Mouse (Mus musculus): ENCODE results near the gene Lrp6. TPM values are rescaled to one million over a fixed set of nuclear protein-coding genes. Genes with fewer than 3 reads are reported as not detected.

The Lrp6 gene
- polyA plus RNA-seq, 1 experiment from 2014 or later, result 35.0 TPM

DNA sequence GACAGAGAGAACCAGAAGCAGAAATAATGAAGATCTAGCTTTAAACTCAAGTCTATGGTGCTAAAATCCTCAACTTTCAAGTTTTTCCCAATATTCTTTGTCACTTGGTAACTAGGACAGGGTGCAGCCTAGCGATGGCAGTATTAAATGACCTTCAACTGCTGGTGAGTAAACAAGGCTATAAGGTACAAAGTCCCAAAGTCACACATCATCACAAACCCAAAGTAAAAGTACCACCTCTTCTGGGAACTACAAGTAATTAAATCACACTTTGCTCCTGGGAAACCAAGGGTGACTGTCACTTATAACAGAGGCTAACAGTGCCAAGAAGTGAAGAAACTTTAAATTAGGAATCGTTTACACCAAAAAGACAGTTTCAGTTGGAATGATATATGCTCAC, 2.2 kb downstream of the Lrp6 start:
- Histone ChIP-seq H3K9me3 (ENCODE audit: control insufficient read depth, low read length) (no peaks in the 10 kb centered on the region), H3K36me3 (ENCODE audit: control insufficient read depth, insufficient read depth, low read length) (no peaks in the 10 kb centered on the region), H3K9ac (ENCODE audit: low read length) (no peak overlapping the region), H3K4me1 (replicated peaks; ENCODE audit: control insufficient read depth, insufficient read depth, low read length) (peaks cover 10% of the 10 kb centered on the region), H3K4me3 (ENCODE audit: low read depth, low read length) (peak overlapping the region; percentile 89; the same call in 1 of the 2 replicates), H3K4me2 (ENCODE audit: low read length) (peak overlapping the region; percentile 90), H3K27ac (ENCODE audit: low read depth) (no peak overlapping the region), H3K27me3 (replicated peaks; ENCODE audit: control insufficient read depth, insufficient read depth, low read length) (no peaks in the 10 kb centered on the region)
- 45% methylated on average over 2 of the region's 2 CpGs for WGBS
- no peak for ATAC-seq (replicated peaks; ENCODE audit: low FRiP score, low TSS enrichment, low read depth)
- no peak for DNase-seq (ENCODE audit: low spot score)

DNA sequence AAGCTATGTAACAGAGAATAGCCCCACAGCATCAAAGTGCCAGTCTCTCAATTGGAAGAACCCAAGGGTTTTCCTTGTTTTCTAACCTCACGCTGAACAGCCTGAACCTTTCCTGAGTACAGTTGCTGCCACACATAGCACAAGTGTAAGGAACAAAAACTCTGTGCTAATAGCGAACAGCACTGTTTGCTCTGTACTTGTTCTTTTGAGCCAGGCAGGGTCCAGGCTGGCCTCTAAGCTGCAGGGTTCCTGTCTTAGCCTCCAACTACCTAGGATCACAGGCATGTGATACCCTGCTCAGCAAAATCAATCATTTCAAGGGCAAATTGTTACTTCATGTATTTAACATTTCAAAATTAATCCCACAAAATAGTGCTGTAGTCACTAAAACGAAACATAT, 7.1 kb downstream of the Lrp6 start:
- Histone ChIP-seq H3K9me3 (ENCODE audit: control insufficient read depth, low read length) (no peaks in the 10 kb centered on the region), H3K36me3 (ENCODE audit: control insufficient read depth, insufficient read depth, low read length) (no peaks in the 10 kb centered on the region), H3K4me2 (ENCODE audit: low read length) (no peak overlapping the region), H3K4me1 (replicated peaks; ENCODE audit: control insufficient read depth, insufficient read depth, low read length) (peaks cover 24% of the 10 kb centered on the region), H3K27me3 (replicated peaks; ENCODE audit: control insufficient read depth, insufficient read depth, low read length) (no peaks in the 10 kb centered on the region), H3K27ac (ENCODE audit: low read depth) (no peak overlapping the region), H3K4me3 (ENCODE audit: low read depth, low read length) (no peak overlapping the region), H3K9ac (ENCODE audit: low read length) (no peak overlapping the region)
- DNase-seq (ENCODE audit: low spot score) (no peak), ATAC-seq (replicated peaks; ENCODE audit: low FRiP score, low TSS enrichment, low read depth) (no peak)
- 79% methylated on average over 3 of the region's 3 CpGs for WGBS

DNA sequence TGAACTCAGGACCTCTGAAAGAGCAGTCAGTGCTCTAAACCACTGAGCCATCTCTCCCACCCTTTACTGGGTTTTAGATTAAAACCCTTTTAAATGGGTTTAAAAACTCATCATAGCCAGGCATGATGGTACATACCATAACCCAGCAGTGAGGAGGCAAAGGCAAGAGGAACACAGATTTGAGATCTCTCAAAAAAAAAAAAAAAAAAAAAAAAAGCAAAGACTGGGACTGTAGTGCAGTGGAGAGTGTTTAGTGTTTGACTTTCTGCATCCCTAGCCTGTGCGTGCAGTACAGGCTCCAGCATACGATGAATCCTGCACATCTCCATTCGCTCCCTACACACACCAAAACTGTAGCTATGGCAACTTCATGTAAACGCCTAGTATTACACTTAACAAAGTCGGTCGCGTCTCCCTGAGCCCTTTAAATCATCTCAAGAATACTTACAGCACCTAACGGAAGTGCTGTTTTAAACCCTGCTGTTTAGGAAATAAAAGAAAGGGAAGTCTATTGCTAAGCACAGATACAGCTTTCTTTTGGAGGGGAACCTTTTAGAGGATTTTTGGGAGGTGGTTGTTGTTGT, 8.1 kb downstream of the Lrp6 start:
- 28% methylated on average over 8 of the region's 8 CpGs for WGBS

DNA sequence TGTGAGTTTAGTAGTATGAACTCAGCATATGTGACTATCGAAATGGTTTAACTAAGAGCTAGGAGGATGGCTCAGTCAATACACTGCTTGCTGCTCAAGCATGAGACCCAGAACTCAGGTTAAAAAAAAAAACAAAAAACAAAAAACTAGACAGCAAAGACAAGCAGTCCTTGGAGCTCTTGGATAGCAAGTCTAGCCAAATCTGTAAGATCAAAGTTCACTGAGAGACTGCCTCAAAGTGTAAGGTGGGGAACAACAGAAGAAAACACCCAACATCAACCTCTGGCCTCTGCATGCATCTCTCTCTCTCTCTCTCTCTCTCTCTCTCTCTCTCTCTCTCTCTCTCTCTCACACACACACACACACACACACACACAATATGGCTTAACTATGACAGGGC, 9.7 kb downstream of the Lrp6 start:
- 88% methylated on average over 1 of the region's 1 CpGs for WGBS
- no peak overlapping the region for H3K9ac ChIP-seq (ENCODE audit: low read length)
- peaks cover 19% of the 10 kb centered on the region for H3K4me1 ChIP-seq (replicated peaks; ENCODE audit: control insufficient read depth, insufficient read depth, low read length)
- no peaks in the 10 kb centered on the region for H3K36me3 ChIP-seq (ENCODE audit: control insufficient read depth, insufficient read depth, low read length)
- H3K4me2 ChIP-seq (ENCODE audit: low read length), result no peak overlapping the region
- no peak overlapping the region for H3K27ac ChIP-seq (ENCODE audit: low read depth)
- DNase-seq (ENCODE audit: low spot score) (no peak), ATAC-seq (replicated peaks; ENCODE audit: low FRiP score, low TSS enrichment, low read depth) (no peak)
- no peak overlapping the region for H3K4me3 ChIP-seq (ENCODE audit: low read depth, low read length)
- no peaks in the 10 kb centered on the region for H3K9me3 ChIP-seq (ENCODE audit: control insufficient read depth, low read length)
- no peaks in the 10 kb centered on the region for H3K27me3 ChIP-seq (replicated peaks; ENCODE audit: control insufficient read depth, insufficient read depth, low read length)

More for the DNA sequence above, 8.1 kb downstream of the Lrp6 start:
- DNase-seq (ENCODE audit: low spot score) (no peak), ATAC-seq (replicated peaks; ENCODE audit: low FRiP score, low TSS enrichment, low read depth) (0 out of 2 replicates have a peak, but pooled peaks have one; percentile 40)
- no peak overlapping the region for H3K4me3 ChIP-seq (ENCODE audit: low read depth, low read length)
- no peaks in the 10 kb centered on the region for H3K27me3 ChIP-seq (replicated peaks; ENCODE audit: control insufficient read depth, insufficient read depth, low read length)
- no peaks in the 10 kb centered on the region for H3K36me3 ChIP-seq (ENCODE audit: control insufficient read depth, insufficient read depth, low read length)
- H3K9ac ChIP-seq (ENCODE audit: low read length), result no peak overlapping the region
- no peak overlapping the region for H3K27ac ChIP-seq (ENCODE audit: low read depth)
- peaks cover 19% of the 10 kb centered on the region for H3K4me1 ChIP-seq (replicated peaks; ENCODE audit: control insufficient read depth, insufficient read depth, low read length)
- no peaks in the 10 kb centered on the region for H3K9me3 ChIP-seq (ENCODE audit: control insufficient read depth, low read length)
- no peak overlapping the region for H3K4me2 ChIP-seq (ENCODE audit: low read length)

DNA sequence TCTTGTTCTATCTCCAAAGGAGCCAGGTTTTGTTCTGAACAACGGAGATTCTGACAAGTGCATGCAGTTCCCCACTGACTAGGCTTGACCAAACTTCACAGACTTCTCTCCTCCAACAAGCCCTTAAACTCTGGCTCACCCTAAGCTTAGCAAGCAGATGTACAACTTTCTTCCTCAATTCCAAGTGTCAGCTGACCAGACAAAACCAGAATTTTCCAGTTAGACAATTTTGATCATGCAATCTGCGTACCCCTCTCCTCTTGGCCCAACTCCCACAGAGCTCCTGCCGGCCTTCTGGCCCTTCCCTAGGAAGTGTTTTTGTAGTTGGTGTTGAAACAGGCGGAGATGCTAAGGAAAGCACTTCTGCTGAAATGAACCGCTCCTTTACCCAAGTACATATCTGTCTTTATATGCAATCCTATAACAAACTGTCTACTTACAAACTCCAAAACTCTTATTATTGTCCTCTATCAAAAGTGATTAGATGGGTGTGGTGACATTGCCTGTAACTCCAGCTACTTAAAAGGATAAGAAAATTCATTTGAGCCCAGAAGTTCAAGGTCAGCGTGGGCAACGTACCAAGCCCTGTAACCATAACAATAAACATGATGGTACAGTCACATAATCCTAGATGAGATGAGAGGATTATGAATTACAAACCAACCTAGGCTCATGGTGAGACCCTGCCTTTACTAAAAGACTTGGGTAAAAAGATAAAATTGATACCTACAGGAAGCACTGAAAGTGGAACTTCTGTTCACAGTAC, 10.4 kb downstream of the Lrp6 start:
- Histone ChIP-seq H3K27ac (ENCODE audit: low read depth) (no peak overlapping the region), H3K36me3 (ENCODE audit: control insufficient read depth, insufficient read depth, low read length) (no peaks in the 10 kb centered on the region), H3K9ac (ENCODE audit: low read length) (no peak overlapping the region), H3K4me1 (replicated peaks; ENCODE audit: control insufficient read depth, insufficient read depth, low read length) (peaks cover 22% of the 10 kb centered on the region), H3K4me2 (ENCODE audit: low read length) (no peak overlapping the region), H3K9me3 (ENCODE audit: control insufficient read depth, low read length) (no peaks in the 10 kb centered on the region), H3K27me3 (replicated peaks; ENCODE audit: control insufficient read depth, insufficient read depth, low read length) (no peaks in the 10 kb centered on the region), H3K4me3 (ENCODE audit: low read depth, low read length) (no peak overlapping the region)
- DNase-seq (ENCODE audit: low spot score), result no peak
- ATAC-seq (replicated peaks; ENCODE audit: low FRiP score, low TSS enrichment, low read depth), result no peak
- WGBS, result 61% methylated on average over 7 of the region's 7 CpGs

DNA sequence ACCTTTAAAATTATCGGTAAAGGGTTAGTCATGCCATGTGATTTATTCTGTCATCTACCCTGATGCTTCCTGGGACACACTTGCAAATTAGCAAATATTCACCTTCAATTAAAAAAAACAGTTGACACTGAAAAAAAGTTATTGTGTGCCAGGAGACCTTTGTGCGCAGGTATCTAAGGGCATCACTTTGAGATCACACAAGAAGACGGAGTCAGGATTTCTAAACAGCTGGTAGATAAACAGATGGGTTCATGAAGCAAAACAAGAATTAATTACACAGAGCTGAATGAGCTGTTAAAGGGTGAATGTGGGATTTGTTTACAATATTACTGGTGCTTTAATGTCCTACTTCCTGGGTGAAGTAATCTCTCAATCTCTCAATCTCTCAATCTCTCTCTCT, 11.6 kb downstream of the Lrp6 start:
- Histone ChIP-seq H3K9ac (ENCODE audit: low read length) (no peak overlapping the region), H3K4me1 (replicated peaks; ENCODE audit: control insufficient read depth, insufficient read depth, low read length) (peaks cover 22% of the 10 kb centered on the region), H3K36me3 (ENCODE audit: control insufficient read depth, insufficient read depth, low read length) (no peaks in the 10 kb centered on the region), H3K4me2 (ENCODE audit: low read length) (no peak overlapping the region), H3K4me3 (ENCODE audit: low read depth, low read length) (no peak overlapping the region), H3K27me3 (replicated peaks; ENCODE audit: control insufficient read depth, insufficient read depth, low read length) (no peaks in the 10 kb centered on the region), H3K9me3 (ENCODE audit: control insufficient read depth, low read length) (no peaks in the 10 kb centered on the region), H3K27ac (ENCODE audit: low read depth) (no peak overlapping the region)
- WGBS, result 81% methylated on average over 3 of the region's 3 CpGs
- ATAC-seq (replicated peaks; ENCODE audit: low FRiP score, low TSS enrichment, low read depth) (no peak), DNase-seq (ENCODE audit: low spot score) (no peak)

DNA sequence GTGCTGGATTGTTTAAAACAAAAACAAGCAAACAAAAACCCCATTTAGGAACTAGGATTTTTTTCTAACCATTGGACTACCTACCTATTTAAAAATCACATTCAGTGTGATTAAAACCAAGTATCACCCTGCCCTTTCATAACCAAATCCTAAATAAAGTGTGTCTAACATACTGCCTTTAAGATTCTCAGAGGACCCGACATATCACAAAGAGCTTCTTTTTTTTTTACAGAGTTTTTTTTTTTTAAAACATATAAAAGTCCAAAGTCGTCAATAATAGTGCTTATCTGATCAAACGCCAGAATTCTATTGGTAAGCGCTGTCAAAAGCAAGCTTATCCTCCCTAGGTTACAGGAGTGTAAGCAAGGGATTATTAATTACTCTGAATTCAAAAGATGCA, 12.5 kb downstream of the Lrp6 start:
- H3K4me2 ChIP-seq (ENCODE audit: low read length), result no peak overlapping the region
- peaks cover 22% of the 10 kb centered on the region for H3K4me1 ChIP-seq (replicated peaks; ENCODE audit: control insufficient read depth, insufficient read depth, low read length)
- ATAC-seq (replicated peaks; ENCODE audit: low FRiP score, low TSS enrichment, low read depth), result no peak
- WGBS, result 67% methylated on average over 4 of the region's 4 CpGs
- DNase-seq (ENCODE audit: low spot score), result no peak
- no peak overlapping the region for H3K4me3 ChIP-seq (ENCODE audit: low read depth, low read length)
- no peaks in the 10 kb centered on the region for H3K9me3 ChIP-seq (ENCODE audit: control insufficient read depth, low read length)
- no peaks in the 10 kb centered on the region for H3K27me3 ChIP-seq (replicated peaks; ENCODE audit: control insufficient read depth, insufficient read depth, low read length)
- H3K36me3 ChIP-seq (ENCODE audit: control insufficient read depth, insufficient read depth, low read length), result no peaks in the 10 kb centered on the region
- no peak overlapping the region for H3K27ac ChIP-seq (ENCODE audit: low read depth)
- no peak overlapping the region for H3K9ac ChIP-seq (ENCODE audit: low read length)

DNA sequence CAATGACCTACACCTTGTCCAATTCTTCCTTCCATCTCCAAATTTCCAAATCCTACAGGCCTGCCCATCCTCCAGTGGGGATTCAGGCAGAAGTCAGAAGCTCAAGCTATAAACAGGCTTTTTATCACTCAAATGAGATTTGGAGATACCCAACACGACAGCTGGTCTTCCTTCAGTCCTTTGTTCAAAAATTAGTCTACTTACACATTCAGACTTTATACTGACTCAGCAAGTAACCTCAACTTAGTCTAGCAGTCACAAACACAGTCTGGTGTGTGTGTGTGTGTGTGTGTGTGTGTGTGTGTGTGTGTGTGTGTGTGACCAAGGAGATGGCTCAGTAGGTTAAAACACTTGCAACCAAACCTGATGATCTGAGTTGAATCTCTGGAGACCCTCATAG, 15.8 kb downstream of the Lrp6 start:
- no peak for ATAC-seq (replicated peaks; ENCODE audit: low FRiP score, low TSS enrichment, low read depth)
- no peaks in the 10 kb centered on the region for H3K27me3 ChIP-seq (replicated peaks; ENCODE audit: control insufficient read depth, insufficient read depth, low read length)
- 48% methylated on average over 1 of the region's 1 CpGs for WGBS
- no peaks in the 10 kb centered on the region for H3K9me3 ChIP-seq (ENCODE audit: control insufficient read depth, low read length)
- H3K4me3 ChIP-seq (ENCODE audit: low read depth, low read length), result no peak overlapping the region
- no peak overlapping the region for H3K27ac ChIP-seq (ENCODE audit: low read depth)
- H3K36me3 ChIP-seq (ENCODE audit: control insufficient read depth, insufficient read depth, low read length), result no peaks in the 10 kb centered on the region
- H3K4me1 ChIP-seq (replicated peaks; ENCODE audit: control insufficient read depth, insufficient read depth, low read length), result peaks cover 3% of the 10 kb centered on the region; the same call in 1 of the 2 replicates
- no peak for DNase-seq (ENCODE audit: low spot score)
- no peak overlapping the region for H3K4me2 ChIP-seq (ENCODE audit: low read length)
- no peak overlapping the region for H3K9ac ChIP-seq (ENCODE audit: low read length)

DNA sequence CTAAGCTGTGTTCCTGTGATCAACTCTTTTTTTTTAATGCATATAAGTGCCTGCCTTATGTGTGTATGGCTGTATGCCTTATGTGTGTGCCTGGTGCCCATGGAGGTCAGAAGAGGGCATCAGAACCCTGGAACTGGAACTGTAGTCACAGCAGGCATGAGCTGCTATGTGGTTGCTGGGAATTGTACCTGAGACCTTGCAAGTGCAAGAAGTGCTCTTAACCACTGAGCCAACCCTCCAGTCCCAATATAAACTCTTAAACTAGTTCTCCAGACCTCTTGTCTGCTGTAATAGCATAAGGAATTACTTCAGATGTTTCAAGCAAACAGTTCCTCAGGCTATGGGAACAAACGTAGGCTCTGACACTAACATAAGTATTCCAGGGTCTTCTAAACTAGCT, 16.4 kb downstream of the Lrp6 start:
- no peaks in the 10 kb centered on the region for H3K36me3 ChIP-seq (ENCODE audit: control insufficient read depth, insufficient read depth, low read length)
- H3K4me1 ChIP-seq (replicated peaks; ENCODE audit: control insufficient read depth, insufficient read depth, low read length), result peaks cover 5% of the 10 kb centered on the region; the same call in 1 of the 2 replicates
- DNase-seq (ENCODE audit: low spot score), result peak; percentile 38
- no peak overlapping the region for H3K4me2 ChIP-seq (ENCODE audit: low read length)
- 59% methylated on average over 1 of the region's 1 CpGs for WGBS
- no peak for ATAC-seq (replicated peaks; ENCODE audit: low FRiP score, low TSS enrichment, low read depth)
- no peak overlapping the region for H3K27ac ChIP-seq (ENCODE audit: low read depth)
- no peak overlapping the region for H3K9ac ChIP-seq (ENCODE audit: low read length)
- no peaks in the 10 kb centered on the region for H3K27me3 ChIP-seq (replicated peaks; ENCODE audit: control insufficient read depth, insufficient read depth, low read length)
- no peak overlapping the region for H3K4me3 ChIP-seq (ENCODE audit: low read depth, low read length)
- no peaks in the 10 kb centered on the region for H3K9me3 ChIP-seq (ENCODE audit: control insufficient read depth, low read length)

Data from intestine, embryonic 14.5 days (tissue).